ENCODE assay signal across 8 mouse cellular contexts in genomic region chr6:87042337-87043130, GRCm38 (mm10). TPM values are rescaled to one million over a fixed set of nuclear protein-coding genes. Genes with fewer than 3 reads are reported as not detected.
A peak's percentile ranks its signal among the peaks of the same experiment; 100 is the strongest.
DNase-seq lines count a peak whose midpoint lies in the region; ATAC-seq and TF ChIP-seq lines count a peak whose summit lies in the region.

Gfpt1 (plus strand) TSS chr6:87042846.

- peak within 1 kb of the TSS; percentile 97 for H3K27ac ChIP-seq in forebrain, postnatal 0 days (ENCODE audit: low read depth, low read length)
- H3K27ac ChIP-seq in lung, embryonic 15.5 days = peak within 1 kb of the TSS; percentile 99

- under 1% methylated on average over 68 of the region's 68 CpGs for WGBS in forebrain, postnatal 0 days
- under 1% methylated on average over 68 of the region's 68 CpGs for WGBS in lung, embryonic 15.5 days

- H3K4me1 ChIP-seq in G1E (ENCODE audit: insufficient read depth, low read depth, low read length) = peaks cover 66% of the 10 kb centered on the region
- H3K4me1 ChIP-seq in forebrain, postnatal 0 days (ENCODE audit: insufficient read depth) = peaks cover 15% of the 10 kb centered on the region; the same call in 1 of the 2 replicates
- H3K4me1 ChIP-seq in lung, embryonic 15.5 days = peaks cover 25% of the 10 kb centered on the region

- H3K4me2 ChIP-seq in forebrain, postnatal 0 days (ENCODE audit: low read depth) = peak within 1 kb of the TSS; percentile 57
- H3K4me2 ChIP-seq in lung, embryonic 15.5 days = peak within 1 kb of the TSS; percentile 64

- no peak for TF ChIP-seq CTCF in G1E (IDR thresholded peaks at IDR 0.05; ENCODE audit: low read depth, low read length)
- TF ChIP-seq CTCF in forebrain, postnatal 0 days (IDR thresholded peaks at IDR 0.05; ENCODE audit: low read depth) = peak; percentile 16; the same call in 1 of the 2 replicates

- H3K27me3 ChIP-seq in G1E (ENCODE audit: insufficient read depth, low read length) = no peaks in the 10 kb centered on the region
- no peaks in the 10 kb centered on the region for H3K27me3 ChIP-seq in forebrain, postnatal 0 days (ENCODE audit: insufficient read depth, low read length)
- H3K27me3 ChIP-seq in lung, embryonic 15.5 days = no peaks in the 10 kb centered on the region

- DNase-seq in G1E (ENCODE audit: low spot score) = peak; percentile 92
- DNase-seq in cerebellum, adult 18-20 months = peak; percentile 95 to 98
- DNase-seq in forebrain, postnatal 0 days = peak; percentile 97
- DNase-seq in heart, postnatal 4 days = peak; percentile 96
- DNase-seq in layer of hippocampus, adult 8-10 months (ENCODE audit: low spot score in 2 of 2) = peak; percentile 88 to 93
- DNase-seq in ovary, adult 18-20 months (ENCODE audit: low spot score) = peak; percentile 93
- peak; percentile 96 for DNase-seq in thymus, postnatal 0 days (ENCODE audit: low spot score)

- H3K4me3 ChIP-seq in G1E (ENCODE audit: low read depth, low read length) = peak within 1 kb of the TSS; percentile 99
- H3K4me3 ChIP-seq in forebrain, postnatal 0 days (ENCODE audit: low read depth, low read length) = peak within 1 kb of the TSS; percentile 82
- peak within 1 kb of the TSS; percentile 88 for H3K4me3 ChIP-seq in lung, embryonic 15.5 days

- peak within 1 kb of the TSS; percentile 91 for H3K9ac ChIP-seq in forebrain, postnatal 0 days
- peak within 1 kb of the TSS; percentile 94 for H3K9ac ChIP-seq in lung, embryonic 15.5 days

- peaks cover 15% of the 10 kb centered on the region for H3K36me3 ChIP-seq in G1E (replicated peaks)
- no peaks in the 10 kb centered on the region for H3K36me3 ChIP-seq in forebrain, postnatal 0 days (ENCODE audit: insufficient read depth)
- no peaks in the 10 kb centered on the region for H3K36me3 ChIP-seq in lung, embryonic 15.5 days

- no peaks in the 10 kb centered on the region for H3K9me3 ChIP-seq in G1E (replicated peaks)
- H3K9me3 ChIP-seq in forebrain, postnatal 0 days (ENCODE audit: low read length) = no peaks in the 10 kb centered on the region
- no peaks in the 10 kb centered on the region for H3K9me3 ChIP-seq in lung, embryonic 15.5 days

- peak; percentile 68 for ATAC-seq in G1E (ENCODE audit: extremely low read depth, insufficient number of reproducible peaks, low FRiP score, poor library complexity, severe bottlenecking)
- ATAC-seq in forebrain, postnatal 0 days = peak; percentile 98
- peak; percentile 98 for ATAC-seq in lung, embryonic 15.5 days (ENCODE audit: borderline replicate concordance, extremely low read depth, low FRiP score, low TSS enrichment)

RNA-seq across cellular contexts. Expression of gene Gfpt1, which starts in this region (rescaled TPM):
- total RNA-seq in G1E (2014; fragmentation: Nextera tagmentation) = 195 and 196 TPM in 2 replicates
- 87.2 and 99.2 TPM in 2 replicates for total RNA-seq in G1E (2017)
- 46.1 and 78.7 TPM in 2 replicates for polyA plus RNA-seq in G1E (2012)
- total RNA-seq in forebrain, postnatal 0 days (2014; rRNA removed) = 34.0 and 43.0 TPM in 2 replicates
- 12.5 and 16.5 TPM in 2 replicates for polyA plus RNA-seq in forebrain, postnatal 0 days (2015; fragmentation: Nextera tagmentation; extraction: Ambion mirVana)
- 10 to 100 TPM; 21.6 to 22.9 TPM for total RNA-seq in heart, postnatal 4 days (2021)
- 10 to 100 TPM; 50.6 to 54.4 (median 51.7) TPM for total RNA-seq in layer of hippocampus, adult 8-10 months (2022)
- 20.5 and 20.9 TPM in 2 replicates for polyA plus RNA-seq in lung, embryonic 15.5 days (2015; fragmentation: Nextera tagmentation; extraction: Ambion mirVana)
- polyA plus RNA-seq in thymus, postnatal 0 days (2015; fragmentation: Nextera tagmentation; extraction: Ambion mirVana) = 10.8 and 11.3 TPM in 2 replicates

Comparison
In these comparisons a context has a peak if more than half of its experiments do, and no peak if none do; other contexts are left out.
1. Peak in every context shown above with its lines: DNase-seq, ATAC-seq, H3K4me3 ChIP-seq and H3K27ac ChIP-seq.